Mouse (Mus musculus): ENCODE measurements around the gene Camk1.

DNA sequence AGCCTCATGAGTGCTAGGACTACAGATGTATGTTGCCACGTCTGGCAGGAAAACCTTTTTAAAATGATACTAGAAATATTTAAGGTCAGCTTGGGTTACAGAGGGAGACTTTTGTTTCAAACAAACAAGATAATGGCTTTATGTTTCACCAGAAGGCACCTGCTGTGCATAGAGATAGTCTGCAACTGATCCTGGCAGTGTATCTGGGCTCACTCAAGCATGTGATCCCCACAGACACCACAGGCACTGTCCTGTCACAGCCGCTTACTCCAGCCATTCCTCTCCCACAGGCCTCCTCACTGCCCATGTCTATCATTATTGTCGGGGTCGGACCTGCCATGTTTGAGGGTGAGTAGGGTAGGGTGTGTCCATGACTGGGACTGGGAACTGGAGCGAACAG, 42.4 kb downstream of the Camk1 start:
- TF ChIP-seq POLR2A (IDR thresholded peaks at IDR 0.05; ENCODE audit: insufficient read depth, low read depth, low read length) (no peak), CTCF (IDR thresholded peaks at IDR 0.05) (no peak), EP300 (IDR thresholded peaks at IDR 0.05; ENCODE audit: insufficient read depth, low read depth, low read length) (no peak)
